Mouse (Mus musculus) left cerebral cortex, postnatal 14 days (tissue): ENCODE measurements at regions not wholly inside any gene's neighbourhood (a gene's known extent, or its start where the extent isn't known, plus 50 kb on each side); places are given as distances from the start of the nearest gene placed in this dataset.
A peak's percentile ranks its signal among the peaks of the same experiment; 100 is the strongest.

ENCODE experiments used
- DNase-seq, 2 experiments: peaks; one replicate each; pipeline ENCODE4 v3.0.0; 2021 to 2022; ENCODE audit warnings: low spot score in 2 of 2, mixed read lengths in 1 of 2
- intact Hi-C: fragments of 180-260 bp; cut with DNase I; formaldehyde crosslinking; loops from one replicate; pipeline ENCODE4 v1.15.1; 2025

DNA sequence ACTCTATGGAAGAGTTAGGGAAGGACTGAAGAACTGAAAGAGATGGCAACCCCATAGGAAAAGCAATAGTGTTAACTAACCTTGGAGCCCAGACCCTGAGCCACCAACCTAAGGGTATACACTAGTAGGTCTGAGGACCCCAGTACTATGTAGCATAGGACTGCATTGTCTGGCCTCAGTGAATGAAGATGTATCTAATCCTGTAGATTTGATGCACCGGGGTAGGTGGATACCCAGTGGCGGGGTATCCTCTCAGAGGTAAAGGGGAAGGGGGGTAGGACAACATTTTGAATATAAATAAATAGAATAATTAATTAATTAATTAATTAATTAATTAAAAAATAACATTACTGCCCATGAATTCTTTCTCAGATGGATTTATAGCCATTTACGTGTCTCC lies 387.9 kb upstream of the 4921530L21Rik start:
- intact Hi-C loops = no loop called here

DNA sequence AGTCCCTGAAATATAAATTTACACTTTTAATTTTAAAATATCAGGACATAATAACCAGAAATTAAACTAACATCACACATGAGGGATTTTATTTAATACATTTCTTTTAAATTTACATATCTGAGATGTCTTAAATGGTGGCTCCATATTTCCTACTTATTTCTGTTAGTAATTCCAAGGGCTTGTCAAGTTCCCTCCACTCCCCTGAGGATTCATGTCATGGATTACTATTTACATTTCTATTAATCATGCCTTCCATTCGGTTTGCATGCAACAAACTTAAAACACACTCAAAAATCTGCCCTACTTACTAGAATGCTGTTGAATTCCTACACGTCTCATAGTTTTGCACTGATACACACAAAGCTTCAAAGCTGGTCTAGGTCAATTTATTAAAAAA lies 387.1 kb upstream of the 4921530L21Rik start:
- intact Hi-C loops = no loop called here
- DNase-seq = no peak

More for the DNA sequence above, 387.9 kb upstream of the 4921530L21Rik start:
- no peak for DNase-seq

DNA sequence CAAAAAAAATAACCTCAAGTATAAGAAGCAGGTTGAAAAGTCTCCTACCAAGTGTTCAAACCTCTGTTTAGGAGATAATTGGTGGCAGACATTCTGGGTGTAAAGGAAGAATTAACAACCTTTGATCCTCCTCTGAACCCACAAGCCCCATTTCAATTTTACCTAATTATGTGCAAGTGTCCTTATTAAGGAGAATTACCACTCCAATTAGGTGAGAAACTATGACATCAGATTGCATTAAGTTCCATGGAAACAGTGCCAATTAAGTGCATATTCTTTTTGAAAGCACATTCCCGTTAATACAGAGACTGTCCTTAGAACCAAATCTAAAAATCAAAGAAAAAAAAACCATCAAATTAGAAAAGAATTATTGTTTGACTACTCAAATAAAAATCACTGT lies 366.0 kb upstream of the 4921530L21Rik start:
- intact Hi-C loops = no loop called here
- DNase-seq = no peak

DNA sequence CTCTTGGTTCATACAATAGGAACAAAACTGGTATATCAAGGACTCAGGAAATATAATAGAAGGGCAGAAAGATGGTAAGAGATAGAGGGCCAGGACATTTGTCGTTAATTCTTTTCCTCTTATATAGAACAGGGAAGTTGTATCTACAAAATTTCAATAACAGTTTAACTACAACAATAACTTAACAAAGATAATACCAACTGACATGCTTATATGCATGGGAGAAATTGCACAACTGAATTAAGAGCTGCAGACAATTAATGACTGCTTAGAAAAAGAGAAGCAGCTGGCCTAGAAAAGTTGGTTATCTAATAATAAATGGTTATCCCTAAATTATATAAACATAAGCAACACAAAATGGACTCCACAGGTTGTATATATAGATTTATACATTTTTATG lies 362.2 kb upstream of the 4921530L21Rik start:
- DNase-seq = no peak
- intact Hi-C loops = no loop called here

DNA sequence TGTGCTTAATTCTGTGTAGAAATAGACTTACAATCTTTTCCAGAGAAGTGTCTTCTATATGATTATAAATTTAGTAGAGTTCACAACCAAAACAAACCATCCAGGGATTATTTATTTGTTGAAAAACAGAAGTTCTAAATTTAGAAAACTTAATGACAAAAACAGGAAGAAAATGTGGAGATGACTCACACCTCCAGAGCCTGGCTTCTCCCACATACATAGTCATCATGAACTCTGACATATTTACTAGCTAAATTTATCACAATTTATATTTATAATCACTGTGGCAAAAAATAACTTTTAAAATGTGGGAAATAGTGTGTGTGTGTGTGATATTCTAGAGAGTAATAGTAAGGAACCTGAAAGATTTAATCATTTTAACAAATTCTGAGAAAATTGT lies 337.2 kb upstream of the 4921530L21Rik start:
- intact Hi-C loops = no loop called here
- DNase-seq = no peak

DNA sequence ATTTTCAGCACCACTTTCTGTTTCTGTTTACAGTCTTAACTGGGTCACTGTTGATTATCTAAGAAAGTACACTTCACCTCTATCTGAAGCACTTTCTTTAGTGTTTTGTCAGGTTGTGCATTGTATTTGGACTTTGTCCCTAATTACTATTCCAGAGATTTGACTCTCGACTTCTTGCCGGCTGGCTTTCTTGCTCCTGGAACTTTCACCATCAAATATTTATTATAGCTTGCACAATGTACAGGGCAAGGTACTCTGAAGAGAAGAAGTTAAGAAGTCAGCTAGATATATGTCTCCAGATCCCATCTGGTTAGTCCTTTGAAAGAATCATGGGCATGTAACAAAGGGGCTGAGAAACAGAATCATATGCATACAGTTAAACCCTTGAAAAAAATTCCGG lies 290.0 kb upstream of the 4921530L21Rik start:
- no peak for DNase-seq
- intact Hi-C loops = no loop called here

DNA sequence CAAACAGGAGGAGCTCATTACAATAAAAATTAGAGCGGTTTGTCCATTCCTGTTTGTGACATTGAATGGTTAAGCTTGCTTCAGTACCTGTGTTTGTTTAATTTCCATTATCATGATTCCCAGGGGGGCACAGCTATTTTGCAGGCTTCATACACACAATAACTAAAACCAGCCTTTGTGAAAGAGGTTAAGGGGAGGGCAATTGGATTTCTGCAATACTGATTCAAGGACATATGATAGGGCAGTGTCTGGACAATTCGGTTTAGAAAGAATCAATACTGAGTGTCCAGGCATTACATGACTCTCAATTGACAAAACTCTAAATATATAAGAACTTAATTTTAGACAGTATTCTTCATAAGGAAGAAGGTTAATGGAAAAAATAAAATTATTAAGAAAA lies 284.7 kb upstream of the 4921530L21Rik start:
- no peak for DNase-seq
- intact Hi-C loops = no loop called here

DNA sequence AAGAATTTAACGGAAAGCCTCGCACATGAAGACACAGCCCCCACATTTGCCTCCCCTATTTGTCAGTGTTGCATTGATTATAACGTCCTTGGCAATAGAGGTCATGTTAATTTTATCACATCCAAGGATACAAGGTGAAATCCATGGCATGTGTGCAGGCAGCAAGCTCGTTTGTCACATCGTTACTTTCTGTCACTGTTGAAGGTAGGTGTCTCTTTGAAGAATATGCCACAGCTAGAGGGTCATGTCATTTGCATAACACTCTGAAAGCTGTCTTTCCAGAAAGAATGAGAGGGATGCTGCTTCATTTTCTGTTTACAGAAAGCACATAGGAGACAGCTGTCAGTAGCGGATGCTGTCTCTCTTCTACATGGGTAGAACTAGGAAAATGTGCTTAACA lies 235.1 kb upstream of the 4921530L21Rik start:
- DNase-seq = no peak
- intact Hi-C loops = no loop called here

DNA sequence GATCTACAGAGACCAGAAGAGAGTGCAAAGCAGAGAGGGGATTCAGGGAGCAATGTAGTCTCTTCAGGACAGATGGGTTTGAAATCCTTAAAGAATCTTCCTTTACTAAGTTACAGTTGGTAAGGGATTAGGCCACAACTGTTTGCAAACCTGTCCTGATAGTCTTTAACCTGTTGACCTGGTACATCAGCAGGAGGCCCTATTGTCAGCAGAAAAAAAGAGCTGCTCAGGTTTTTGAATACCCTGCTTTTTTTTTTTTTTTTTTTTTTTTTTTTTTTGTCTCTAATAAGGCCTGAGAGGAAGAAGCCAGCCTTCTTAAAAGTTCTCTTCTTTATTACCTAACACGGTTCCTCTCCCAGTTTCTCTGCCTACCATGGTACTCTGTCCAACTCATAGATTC lies 221.5 kb upstream of the 4921530L21Rik start:
- intact Hi-C loops = no loop called here
- no peak for DNase-seq

DNA sequence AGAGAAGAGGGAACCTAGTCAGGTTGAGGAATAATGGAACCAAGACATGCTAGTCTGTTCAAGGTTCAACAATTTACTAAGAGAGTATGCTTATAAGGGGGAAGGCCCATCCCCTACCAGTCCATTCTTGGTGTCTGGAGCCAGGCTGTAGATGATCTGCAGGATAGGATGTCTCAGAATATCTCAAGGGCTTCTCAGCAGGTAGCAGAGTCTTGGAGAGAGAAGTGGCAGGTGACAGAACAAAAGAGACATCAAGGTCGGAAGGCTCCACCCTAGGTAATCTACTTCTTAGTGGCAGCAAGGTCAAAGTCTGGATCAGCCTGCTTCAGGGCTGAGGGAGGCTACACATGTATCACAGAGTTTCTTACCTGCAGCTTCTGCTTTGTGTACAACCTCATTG lies 220.2 kb upstream of the 4921530L21Rik start:
- intact Hi-C loops = no loop called here
- DNase-seq = no peak

DNA sequence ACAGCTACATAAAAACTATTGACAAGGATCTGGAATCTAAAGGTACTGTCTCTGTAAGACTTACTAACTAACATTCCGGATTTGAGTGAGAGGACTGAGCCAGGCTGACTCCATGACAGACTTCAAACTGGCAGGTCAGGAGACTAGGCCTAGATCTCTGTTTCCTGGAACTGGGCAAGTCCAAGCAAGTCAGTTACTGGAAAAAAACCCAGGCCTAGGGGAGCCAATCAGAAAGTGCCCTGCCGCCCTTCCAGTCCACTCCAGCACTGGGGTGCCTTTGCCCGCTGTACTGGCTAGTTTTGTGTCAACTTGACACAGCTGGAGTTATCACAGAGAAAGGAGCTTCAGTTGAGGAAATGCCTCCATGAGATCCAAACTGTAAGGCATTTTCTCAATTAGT lies 219.6 kb upstream of the 4921530L21Rik start:
- intact Hi-C loops = no loop called here
- DNase-seq = no peak

DNA sequence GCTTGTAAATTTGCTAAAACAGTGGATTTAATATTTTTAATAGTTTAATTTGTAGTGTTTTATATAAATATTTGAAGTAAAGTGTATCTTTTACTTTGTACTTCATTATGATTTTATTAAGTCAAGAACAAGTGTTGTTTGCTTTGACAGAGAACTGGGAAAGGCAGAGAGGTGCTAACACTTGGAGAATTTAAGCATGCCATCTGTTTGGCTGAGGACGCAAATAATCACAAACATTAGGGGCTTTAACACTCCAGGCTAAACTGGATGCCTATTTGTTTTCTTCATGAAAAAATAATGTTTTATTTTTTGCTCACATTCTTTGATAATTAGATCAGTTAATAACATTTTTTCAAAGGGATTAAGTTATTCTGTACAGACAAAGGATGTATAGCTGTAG lies 193.6 kb upstream of the 4921530L21Rik start:
- intact Hi-C loops = no loop called here
- DNase-seq = no peak

DNA sequence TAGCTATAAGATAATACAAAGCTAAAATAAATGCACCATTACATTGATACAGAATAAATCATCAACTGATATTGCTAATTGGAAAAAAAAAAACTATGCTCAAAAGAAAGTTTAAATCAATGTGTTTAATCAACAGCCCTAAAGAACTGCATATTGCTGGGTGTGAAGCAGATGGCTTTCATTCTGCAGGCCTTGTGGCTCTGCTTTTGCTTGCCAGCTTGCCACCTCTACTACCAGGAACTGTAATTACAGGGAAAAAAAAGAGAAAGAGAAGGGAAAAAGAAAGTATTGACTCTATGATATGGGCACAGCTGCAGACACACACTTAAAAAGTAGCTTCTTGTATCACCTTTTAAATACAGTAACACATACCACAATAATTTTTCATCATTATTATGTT lies 192.4 kb upstream of the 4921530L21Rik start:
- intact Hi-C loops = no loop called here
- DNase-seq = no peak

DNA sequence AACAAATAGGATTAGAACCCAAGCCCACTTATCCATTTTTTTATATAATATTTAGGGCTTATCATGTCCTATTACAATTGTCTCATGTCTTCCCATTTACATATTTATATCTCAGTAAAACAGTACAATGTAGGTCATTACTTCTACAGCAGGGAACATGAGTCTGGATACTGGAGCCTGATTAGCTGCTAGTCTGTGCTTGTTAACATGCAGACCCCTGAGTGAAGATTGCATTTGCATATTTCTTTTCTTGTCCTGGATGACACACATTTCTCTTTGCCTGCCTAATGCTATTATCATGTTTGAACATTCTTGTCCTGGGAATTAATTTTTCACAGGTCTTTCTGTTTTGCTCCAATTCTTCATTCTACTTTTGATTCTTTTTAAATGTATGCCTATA lies 155.0 kb upstream of the 4921530L21Rik start:
- no peak for DNase-seq
- intact Hi-C loops = no loop called here

DNA sequence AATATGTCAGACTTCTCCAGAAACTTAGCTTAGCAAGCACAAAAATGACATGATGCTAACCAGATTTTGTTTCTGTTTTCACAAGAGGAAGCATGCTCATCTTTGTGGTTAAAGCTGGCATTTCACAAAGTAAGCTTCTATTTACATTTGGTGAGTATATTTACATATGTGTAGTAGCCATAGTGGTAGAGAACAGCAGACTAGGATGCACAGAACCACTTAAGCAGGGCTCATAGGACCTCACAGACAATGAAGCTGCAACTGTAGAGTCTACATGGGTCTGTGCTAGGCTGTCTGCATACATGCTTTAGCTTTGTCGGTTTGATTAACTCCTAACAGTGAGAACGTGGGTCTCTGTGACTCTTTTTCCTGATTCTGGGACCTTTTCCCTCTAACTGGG lies 105.3 kb upstream of the 4921530L21Rik start:
- no peak for DNase-seq
- intact Hi-C loops = loop anchor here (10.0 kb wide), 1 partner anchor 1881 kb away; the partner anchor contains the start of gene Pcdh9

DNA sequence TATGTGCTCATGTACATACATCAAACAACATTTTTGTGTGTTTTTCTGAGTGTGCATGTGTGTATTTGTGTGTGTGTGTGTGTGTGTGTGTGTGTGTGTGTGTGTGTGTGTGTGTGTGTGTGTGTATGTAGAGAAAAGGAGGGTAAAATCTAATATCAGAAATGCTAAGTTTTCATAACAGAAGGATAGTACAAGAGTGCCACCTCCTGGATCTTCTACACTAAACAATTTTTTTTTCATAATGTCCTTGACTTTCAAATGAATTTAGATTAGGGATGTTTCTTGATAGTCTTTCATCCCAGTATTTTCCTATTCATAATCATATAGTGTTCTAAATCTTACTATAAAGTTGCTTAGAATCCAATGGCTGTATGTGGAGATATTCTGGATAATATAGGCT lies 103.6 kb upstream of the 4921530L21Rik start:
- DNase-seq = peak; percentile 8 to 10
- intact Hi-C loops = loop anchor here (10.0 kb wide), 1 partner anchor 1883 kb away; the partner anchor contains the start of gene Pcdh9
